Mouse (Mus musculus) liver, postnatal 0 days (tissue): ENCODE measurements around the gene Fes. TPM values are rescaled to one million over a fixed set of nuclear protein-coding genes. Genes with fewer than 3 reads are reported as not detected.
A peak's percentile ranks its signal among the peaks of the same experiment; 100 is the strongest.

Source experiments
- ATAC-seq: fragments of 200-750 bp; cut with Nextera tagmentation; 2 replicates; pipeline ENCODE4 v1.8.0; 2017; ENCODE audit warnings: mild to moderate bottlenecking, moderate library complexity
- DNase-seq: peaks from one replicate; pipeline ENCODE4 v3.0.0-alpha.2; 2016
- H3K27ac ChIP-seq: fragments of 300-500 bp; sonication (generic); 2 replicates; pipeline ENCODE4 v1.5.1; 2014; ENCODE audit warnings: antibody characterized with exemption, moderate library complexity, mild to moderate bottlenecking, low read depth
- H3K27me3 ChIP-seq: fragments of 300-500 bp; sonication (generic); 2 replicates; pipeline ENCODE4 v1.6.1; 2014; ENCODE audit warnings: low read length, control low read depth, mixed read lengths; ENCODE audit not compliant: insufficient read depth
- H3K36me3 ChIP-seq: fragments of 300-500 bp; sonication (generic); replicated peaks from 2 replicates; pipeline ENCODE4 v1.6.1; 2014; ENCODE audit warnings: mild to moderate bottlenecking, control low read depth, low read length, moderate library complexity, mixed read lengths; ENCODE audit not compliant: insufficient read depth
- H3K4me1 ChIP-seq: fragments of 300-500 bp; sonication (generic); 2 replicates; pipeline ENCODE4 v1.6.1; 2014; ENCODE audit warnings: antibody characterized with exemption, mild to moderate bottlenecking, control low read depth; ENCODE audit not compliant: insufficient read depth
- H3K4me2 ChIP-seq: fragments of 300-500 bp; sonication (generic); 2 replicates; pipeline ENCODE4 v1.6.1; 2014; ENCODE audit warnings: low read depth, mild to moderate bottlenecking, low read length, moderate library complexity, mixed read lengths
- H3K4me3 ChIP-seq: fragments of 300-500 bp; sonication (generic); 2 replicates; pipeline ENCODE4 v1.5.1; 2014; ENCODE audit warnings: low read depth, low read length
- H3K9ac ChIP-seq: fragments of 300-500 bp; sonication (generic); replicated peaks from 2 replicates; pipeline ENCODE4 v1.6.1; 2014; ENCODE audit warnings: mild to moderate bottlenecking, moderate library complexity
- H3K9me3 ChIP-seq: fragments of 300-500 bp; sonication (generic); 2 replicates; pipeline ENCODE4 v1.6.1; 2016; ENCODE audit warnings: mild to moderate bottlenecking, control low read depth, low read length, mixed read lengths
- CTCF ChIP-seq: sonication (generic); IDR thresholded peaks from 2 replicates; pipeline ENCODE4 v1.5.1; 2016; ENCODE audit warnings: antibody characterized with exemption, low read depth
- EP300 ChIP-seq: IDR thresholded peaks from 2 replicates; pipeline ENCODE4 v1.6.1; 2016; ENCODE audit warnings: antibody characterized with exemption, low read depth, mild to moderate bottlenecking
- WGBS: fragments of 180-500 bp; shearing (Covaris S2); extraction: QIAGEN DNeasy Blood & Tissue Kit; methylation state at CpG from one replicate; pipeline ENCODE4 v1.1.7; 2014; ENCODE audit not compliant: insufficient replicate concordance; 5-methylcytosine and 5-hydroxymethylcytosine counted together
- polyA plus RNA-seq: library from polyadenylated mRNA; unstranded; fragments of >200 nt; fragmentation: Nextera tagmentation; extraction: Ambion mirVana; gene quantifications from 2 replicates; pipeline ENCODE4 v1.2.1, GENCODE M21; 2015

Fes gene
- polyA plus RNA-seq, 1 experiment from 2014 or later: 16.3 TPM

DNA sequence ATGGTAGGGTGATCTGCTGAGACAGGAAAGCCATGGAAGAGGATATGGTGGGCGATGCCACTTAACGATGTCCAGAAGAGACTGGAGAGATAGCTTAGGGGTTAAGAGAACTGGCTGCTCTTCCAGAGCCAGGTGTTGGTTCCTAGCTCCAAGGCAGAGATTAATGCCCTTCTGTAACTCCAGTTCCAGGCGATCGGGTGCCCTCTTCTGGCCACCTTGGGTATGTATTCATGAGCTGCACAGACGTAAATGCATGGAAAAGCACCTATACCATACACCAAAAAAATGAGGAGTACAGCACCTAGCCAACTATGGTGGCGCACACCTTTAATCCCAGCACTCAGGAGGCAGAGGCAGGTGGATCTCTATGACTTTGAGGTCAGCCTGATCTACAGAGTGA, 37.0 kb upstream of the Fes start:
- no peak overlapping the region for H3K9ac ChIP-seq
- no peaks in the 10 kb centered on the region for H3K36me3 ChIP-seq
- no peak overlapping the region for H3K4me3 ChIP-seq
- peaks cover 28% of the 10 kb centered on the region for H3K4me1 ChIP-seq
- no peak for TF ChIP-seq EP300
- peak; percentile 57 for TF ChIP-seq CTCF
- no peaks in the 10 kb centered on the region for H3K27me3 ChIP-seq
- no peaks in the 10 kb centered on the region for H3K9me3 ChIP-seq
- ATAC-seq: no peak
- H3K4me2 ChIP-seq: no peak overlapping the region
- DNase-seq: no peak
- 77% methylated on average over 6 of the region's 6 CpGs for WGBS
- H3K27ac ChIP-seq: no peak overlapping the region

DNA sequence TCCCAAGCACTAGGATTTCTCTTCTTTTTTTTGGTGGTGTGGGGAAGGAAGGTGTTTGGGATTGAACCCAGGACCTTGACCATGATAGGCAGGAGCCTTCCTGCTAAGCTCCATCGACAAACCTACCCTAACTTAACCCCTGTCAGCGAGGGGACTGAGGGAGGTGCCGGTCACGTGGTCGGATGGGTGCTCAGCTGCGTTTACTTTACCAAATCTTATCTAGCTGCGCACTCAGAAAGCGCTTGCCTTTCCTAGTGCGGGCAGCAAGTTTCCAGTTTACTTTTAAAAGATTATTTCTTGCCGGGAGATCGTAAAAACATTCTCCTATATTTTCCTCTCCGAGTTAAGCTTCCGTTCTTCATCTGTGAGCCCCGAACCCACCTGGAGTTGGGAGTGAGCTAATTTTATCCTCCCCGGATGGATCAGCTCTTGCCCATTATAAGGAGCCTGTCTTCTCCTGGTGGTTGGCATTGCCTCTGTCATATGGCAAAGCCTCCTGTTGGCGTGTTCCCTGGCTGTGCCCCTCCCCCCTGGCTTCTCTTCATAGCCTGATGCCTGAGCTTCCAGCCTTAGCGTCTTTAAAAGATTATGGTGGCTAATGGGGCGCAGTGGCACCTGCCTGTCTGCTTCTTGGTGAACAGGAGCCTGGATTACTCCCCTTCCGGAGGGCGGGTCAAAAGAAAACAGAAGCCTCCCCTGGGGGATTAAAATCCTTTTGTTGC, 35.2 kb upstream of the Fes start:
- peak overlapping the region; percentile 35 for H3K9ac ChIP-seq
- no peaks in the 10 kb centered on the region for H3K27me3 ChIP-seq
- peaks cover 31% of the 10 kb centered on the region for H3K4me1 ChIP-seq
- no peak for DNase-seq
- 22% methylated on average over 20 of the region's 20 CpGs for whole genome bisulfite sequencing
- peak overlapping the region; percentile 54 for H3K4me2 ChIP-seq
- no peak for TF ChIP-seq CTCF
- TF ChIP-seq EP300: no peak
- no peaks in the 10 kb centered on the region for H3K36me3 ChIP-seq
- ATAC-seq: 0 out of 2 replicates have a peak, but pooled peaks have one; percentile 40
- H3K9me3 ChIP-seq: no peaks in the 10 kb centered on the region
- H3K4me3 ChIP-seq: 0 out of 2 replicates have a peak overlapping the region, but pooled peaks have one; percentile 4
- no peak overlapping the region for H3K27ac ChIP-seq

DNA sequence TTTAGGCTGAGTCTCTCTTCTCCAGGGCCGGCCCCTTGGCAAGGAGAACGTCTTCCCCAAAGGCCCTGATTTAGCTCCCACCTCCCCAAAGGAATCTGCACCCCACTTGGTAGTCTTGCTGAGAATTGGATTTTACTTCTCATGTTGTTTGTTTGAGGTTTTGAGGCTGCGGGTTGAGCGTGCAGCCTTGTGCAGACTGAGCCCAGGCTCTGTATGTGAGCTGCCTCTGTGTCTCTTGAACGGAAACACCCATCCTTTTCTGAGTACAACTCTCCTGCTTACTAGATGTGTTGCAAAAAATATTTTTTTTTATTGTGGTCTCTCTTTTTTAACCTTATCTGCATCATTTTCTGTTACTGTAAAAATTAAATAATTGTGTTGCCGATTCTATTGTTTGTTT, 33.8 kb upstream of the Fes start:
- Histone ChIP-seq H3K4me1 (peaks cover 29% of the 10 kb centered on the region), H3K4me2 (no peak overlapping the region), H3K4me3 (no peak overlapping the region), H3K27ac (no peak overlapping the region), H3K9ac (no peak overlapping the region), H3K36me3 (no peaks in the 10 kb centered on the region), H3K9me3 (no peaks in the 10 kb centered on the region), H3K27me3 (no peaks in the 10 kb centered on the region)
- no peak for ATAC-seq
- TF ChIP-seq EP300: no peak
- no peak for DNase-seq
- WGBS: 84% methylated on average over 6 of the region's 6 CpGs

DNA sequence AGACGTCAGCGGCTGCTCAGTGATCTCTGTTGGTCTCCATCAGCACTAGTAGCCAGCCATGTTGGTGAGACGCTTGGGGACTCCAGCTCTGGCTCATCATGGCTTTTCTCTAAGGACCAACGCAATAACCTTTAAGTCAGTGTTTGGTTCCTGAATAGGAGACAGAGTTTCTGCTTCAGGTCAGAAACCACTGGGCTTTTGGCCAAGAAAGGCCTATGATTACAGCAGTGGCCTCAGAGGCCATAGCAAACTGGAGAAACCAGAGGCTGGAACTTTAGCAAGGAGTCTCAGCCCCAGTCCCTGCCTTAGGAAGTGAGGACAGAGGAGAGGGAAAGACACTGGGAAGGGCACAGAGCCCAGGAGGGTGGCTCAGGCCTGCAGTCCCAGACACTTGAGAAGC, 32.8 kb upstream of the Fes start:
- no peak for DNase-seq
- TF ChIP-seq CTCF (no peak), EP300 (no peak)

DNA sequence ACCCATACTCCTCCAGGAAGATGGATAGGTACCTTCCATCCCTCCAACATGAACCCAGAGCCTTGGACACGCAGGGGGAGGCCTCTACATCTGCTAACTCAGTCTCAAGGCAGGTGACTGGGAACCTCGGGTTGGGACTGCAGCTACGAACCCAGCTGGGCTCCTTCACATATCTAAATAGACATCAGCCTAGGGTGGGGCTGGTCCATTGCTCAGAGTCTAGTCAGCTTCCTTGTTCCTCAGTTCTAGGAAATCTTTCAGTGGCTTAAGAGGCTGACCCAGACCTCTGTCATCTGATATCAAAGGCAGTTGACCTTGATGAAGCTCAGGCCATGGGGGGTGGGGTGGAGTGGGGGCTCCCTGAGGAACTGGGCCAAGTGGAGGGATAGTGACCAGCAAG, 31.5 kb upstream of the Fes start:
- H3K4me1 ChIP-seq: peaks cover 26% of the 10 kb centered on the region
- ATAC-seq: no peak
- WGBS: 46% methylated on average over 3 of the region's 3 CpGs
- TF ChIP-seq EP300 (no peak), CTCF (no peak)
- H3K27me3 ChIP-seq: no peaks in the 10 kb centered on the region
- H3K9me3 ChIP-seq: no peaks in the 10 kb centered on the region
- no peak overlapping the region for H3K27ac ChIP-seq
- H3K4me3 ChIP-seq: no peak overlapping the region
- no peak overlapping the region for H3K9ac ChIP-seq
- DNase-seq: no peak
- H3K4me2 ChIP-seq: no peak overlapping the region
- no peaks in the 10 kb centered on the region for H3K36me3 ChIP-seq

More for the DNA sequence above, 32.8 kb upstream of the Fes start:
- H3K4me1 ChIP-seq: peaks cover 26% of the 10 kb centered on the region
- H3K9me3 ChIP-seq: no peaks in the 10 kb centered on the region
- no peak overlapping the region for H3K4me2 ChIP-seq
- WGBS: 84% methylated on average over 4 of the region's 4 CpGs
- H3K36me3 ChIP-seq: no peaks in the 10 kb centered on the region
- H3K4me3 ChIP-seq: no peak overlapping the region
- no peaks in the 10 kb centered on the region for H3K27me3 ChIP-seq
- H3K9ac ChIP-seq: no peak overlapping the region
- no peak overlapping the region for H3K27ac ChIP-seq
- no peak for ATAC-seq

DNA sequence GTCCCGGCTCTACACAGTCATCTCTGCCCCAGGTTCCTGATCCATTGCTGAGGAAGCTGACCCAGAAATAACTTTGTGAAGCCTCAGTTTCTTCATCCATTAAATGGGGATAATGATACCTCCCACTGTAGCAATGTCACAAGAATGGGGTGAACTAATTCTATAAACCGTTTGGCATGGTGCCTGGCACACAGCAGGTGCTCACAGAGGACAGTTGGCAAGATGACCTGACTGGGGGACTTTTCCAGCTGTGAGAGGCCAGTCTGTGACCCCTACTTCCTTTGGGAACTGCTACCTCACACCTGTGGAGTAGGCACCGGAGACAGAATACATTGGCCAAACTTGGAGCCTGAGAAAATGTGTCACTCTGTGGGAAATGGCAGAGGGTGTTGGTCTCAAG, 30.3 kb upstream of the Fes start:
- no peaks in the 10 kb centered on the region for H3K9me3 ChIP-seq
- peaks cover 27% of the 10 kb centered on the region for H3K4me1 ChIP-seq
- H3K4me2 ChIP-seq: no peak overlapping the region
- no peak overlapping the region for H3K4me3 ChIP-seq
- no peak for ATAC-seq
- H3K27ac ChIP-seq: no peak overlapping the region
- DNase-seq: no peak
- no peak for TF ChIP-seq EP300
- TF ChIP-seq CTCF: no peak
- H3K9ac ChIP-seq: no peak overlapping the region
- no peaks in the 10 kb centered on the region for H3K27me3 ChIP-seq
- 81% methylated on average over 3 of the region's 3 CpGs for WGBS
- H3K36me3 ChIP-seq: no peaks in the 10 kb centered on the region
